Mouse (Mus musculus): Measurements from ENCODE around the gene Erg28. TPM values are rescaled to one million over a fixed set of nuclear protein-coding genes. Genes with fewer than 3 reads are reported as not detected.

The Erg28 gene
- total and polyA plus RNA-seq, 2 experiments from 2014 or later = 79.8 to 104 TPM

- Histone ChIP-seq H3K9ac (replicated peaks; ENCODE audit: low read length, poor library complexity, severe bottlenecking) (no peak overlapping the region), H3K4me3 (ENCODE audit: low read depth, low read length) (no peak overlapping the region), H3K27ac (ENCODE audit: low read depth, low read length) (no peak overlapping the region), H3K9me3 (ENCODE audit: low read length) (no peaks in the 10 kb centered on the region), H3K27me3 (ENCODE audit: insufficient read depth, low read length) (no peaks in the 10 kb centered on the region), H3K4me1 (ENCODE audit: insufficient read depth, low read length) (no peaks in the 10 kb centered on the region), H3K36me3 (ENCODE audit: insufficient read depth, low read length) (peaks cover 5% of the 10 kb centered on the region; the same call in 1 of the 2 replicates), H3K4me2 (ENCODE audit: low read depth, low read length, poor library complexity, severe bottlenecking) (no peak overlapping the region)
- no peak for ATAC-seq (ENCODE audit: low FRiP score)
- no peak for TF ChIP-seq CTCF (IDR thresholded peaks at IDR 0.05)
- peak; percentile 37 for DNase-seq (ENCODE audit: low spot score)
- 43% methylated on average over 3 of the region's 3 CpGs for WGBS
These were observed 35.3 kb upstream of the Erg28 start for GRCm38 (mm10) chr12:85859511-85860189.

- WGBS = 61% methylated on average over 3 of the region's 3 CpGs
- H3K4me2 ChIP-seq (ENCODE audit: low read depth, low read length, poor library complexity, severe bottlenecking) = no peak overlapping the region
- H3K4me3 ChIP-seq (ENCODE audit: low read depth, low read length) = no peak overlapping the region
- H3K9me3 ChIP-seq (ENCODE audit: low read length) = no peaks in the 10 kb centered on the region
- DNase-seq (ENCODE audit: low spot score) = no peak
- no peak for ATAC-seq (ENCODE audit: low FRiP score)
- no peaks in the 10 kb centered on the region for H3K27me3 ChIP-seq (ENCODE audit: insufficient read depth, low read length)
- no peaks in the 10 kb centered on the region for H3K4me1 ChIP-seq (ENCODE audit: insufficient read depth, low read length)
- peaks cover 5% of the 10 kb centered on the region; the same call in 1 of the 2 replicates for H3K36me3 ChIP-seq (ENCODE audit: insufficient read depth, low read length)
- TF ChIP-seq CTCF (IDR thresholded peaks at IDR 0.05) = no peak
- H3K9ac ChIP-seq (replicated peaks; ENCODE audit: low read length, poor library complexity, severe bottlenecking) = no peak overlapping the region
- no peak overlapping the region for H3K27ac ChIP-seq (ENCODE audit: low read depth, low read length)
These were observed 34.8 kb upstream of the Erg28 start for GRCm38 (mm10) chr12:85859111-85859510.

- H3K27me3 ChIP-seq (ENCODE audit: insufficient read depth, low read length) = no peaks in the 10 kb centered on the region
- DNase-seq (ENCODE audit: low spot score) (no peak), ATAC-seq (ENCODE audit: low FRiP score) (no peak)
- no peak for TF ChIP-seq CTCF (IDR thresholded peaks at IDR 0.05)
- H3K36me3 ChIP-seq (ENCODE audit: insufficient read depth, low read length) = peaks cover 2% of the 10 kb centered on the region; the same call in 1 of the 2 replicates
- H3K4me1 ChIP-seq (ENCODE audit: insufficient read depth, low read length) = no peaks in the 10 kb centered on the region
- no peak overlapping the region for H3K9ac ChIP-seq (replicated peaks; ENCODE audit: low read length, poor library complexity, severe bottlenecking)
- 93% methylated on average over 7 of the region's 7 CpGs for WGBS
- H3K4me3 ChIP-seq (ENCODE audit: low read depth, low read length) = no peak overlapping the region
- H3K4me2 ChIP-seq (ENCODE audit: low read depth, low read length, poor library complexity, severe bottlenecking) = no peak overlapping the region
- H3K9me3 ChIP-seq (ENCODE audit: low read length) = no peaks in the 10 kb centered on the region
- no peak overlapping the region for H3K27ac ChIP-seq (ENCODE audit: low read depth, low read length)
These were observed 33.0 kb upstream of the Erg28 start for GRCm38 (mm10) chr12:85857300-85857699.

- H3K9me3 ChIP-seq (ENCODE audit: low read length) = no peaks in the 10 kb centered on the region
- H3K4me2 ChIP-seq (ENCODE audit: low read depth, low read length, poor library complexity, severe bottlenecking) = no peak overlapping the region
- ATAC-seq (ENCODE audit: low FRiP score) = no peak
- no peaks in the 10 kb centered on the region for H3K27me3 ChIP-seq (ENCODE audit: insufficient read depth, low read length)
- H3K36me3 ChIP-seq (ENCODE audit: insufficient read depth, low read length) = peaks cover 5% of the 10 kb centered on the region
- H3K4me1 ChIP-seq (ENCODE audit: insufficient read depth, low read length) = no peaks in the 10 kb centered on the region
- H3K4me3 ChIP-seq (ENCODE audit: low read depth, low read length) = no peak overlapping the region
- H3K9ac ChIP-seq (replicated peaks; ENCODE audit: low read length, poor library complexity, severe bottlenecking) = no peak overlapping the region
- no peak for TF ChIP-seq CTCF (IDR thresholded peaks at IDR 0.05)
- 90% methylated on average over 1 of the region's 1 CpGs for WGBS
- no peak overlapping the region for H3K27ac ChIP-seq (ENCODE audit: low read depth, low read length)
- no peak for DNase-seq (ENCODE audit: low spot score)
These were observed 29.9 kb upstream of the Erg28 start for GRCm38 (mm10) chr12:85854271-85854670.

- H3K9ac ChIP-seq (replicated peaks; ENCODE audit: low read length, poor library complexity, severe bottlenecking) = no peak overlapping the region
- TF ChIP-seq CTCF (IDR thresholded peaks at IDR 0.05) = no peak
- peaks cover 7% of the 10 kb centered on the region for H3K36me3 ChIP-seq (ENCODE audit: insufficient read depth, low read length)
- no peak for DNase-seq (ENCODE audit: low spot score)
- no peaks in the 10 kb centered on the region for H3K27me3 ChIP-seq (ENCODE audit: insufficient read depth, low read length)
- H3K9me3 ChIP-seq (ENCODE audit: low read length) = no peaks in the 10 kb centered on the region
- no peak for ATAC-seq (ENCODE audit: low FRiP score)
- H3K4me1 ChIP-seq (ENCODE audit: insufficient read depth, low read length) = no peaks in the 10 kb centered on the region
- H3K4me2 ChIP-seq (ENCODE audit: low read depth, low read length, poor library complexity, severe bottlenecking) = no peak overlapping the region
- no peak overlapping the region for H3K4me3 ChIP-seq (ENCODE audit: low read depth, low read length)
- 93% methylated on average over 4 of the region's 4 CpGs for WGBS
- no peak overlapping the region for H3K27ac ChIP-seq (ENCODE audit: low read depth, low read length)
These were observed 29.5 kb upstream of the Erg28 start for GRCm38 (mm10) chr12:85853836-85854235.

GRCm38 (mm10) chr12:85850661-85851060 is 26.3 kb upstream of the Erg28 start:
- 89% methylated on average over 8 of the region's 8 CpGs for WGBS
- Histone ChIP-seq H3K36me3 (ENCODE audit: insufficient read depth, low read length) (peaks cover 4% of the 10 kb centered on the region), H3K27ac (ENCODE audit: low read depth, low read length) (no peak overlapping the region), H3K27me3 (ENCODE audit: insufficient read depth, low read length) (no peaks in the 10 kb centered on the region), H3K4me1 (ENCODE audit: insufficient read depth, low read length) (no peaks in the 10 kb centered on the region), H3K4me2 (ENCODE audit: low read depth, low read length, poor library complexity, severe bottlenecking) (no peak overlapping the region), H3K4me3 (ENCODE audit: low read depth, low read length) (no peak overlapping the region), H3K9me3 (ENCODE audit: low read length) (no peaks in the 10 kb centered on the region), H3K9ac (replicated peaks; ENCODE audit: low read length, poor library complexity, severe bottlenecking) (no peak overlapping the region)
- TF ChIP-seq CTCF (IDR thresholded peaks at IDR 0.05) = no peak
- DNase-seq (ENCODE audit: low spot score) = no peak
- ATAC-seq (ENCODE audit: low FRiP score) = no peak

Data from midbrain, postnatal 0 days (tissue).